Mouse (Mus musculus) NIH3T3 (cell line): ENCODE measurements at regions not wholly inside any gene's neighbourhood (a gene's known extent, or its start where the extent isn't known, plus 50 kb on each side); places are given as distances from the start of the nearest gene placed in this dataset.

Experiments used
- DNase-seq: peaks from one replicate; pipeline ENCODE4 v3.0.0-alpha.2; 2012; ENCODE audit warnings: low read depth

GRCm38 (mm10) chr5:43339671-43340070 is 106.7 kb downstream of the Cpeb2 start:
- no peak for DNase-seq

GRCm38 (mm10) chr5:43341475-43341874 is 108.5 kb downstream of the Cpeb2 start:
- DNase-seq = no peak

GRCm38 (mm10) chr5:43344441-43344840 is 111.5 kb downstream of the Cpeb2 start:
- no peak for DNase-seq

GRCm38 (mm10) chr5:43350987-43351386 is 118.0 kb downstream of the Cpeb2 start:
- DNase-seq = no peak

- DNase-seq = no peak
Measured at GRCm38 (mm10) chr5:43353021-43353990, 120.3 kb downstream of the Cpeb2 start.

GRCm38 (mm10) chr5:43354351-43354942 is 121.5 kb downstream of the Cpeb2 start:
- peak; percentile 17 for DNase-seq

GRCm38 (mm10) chr5:43355026-43355580 is 122.1 kb downstream of the Cpeb2 start:
- peak; percentile 94 for DNase-seq

GRCm38 (mm10) chr5:43355832-43356231 is 122.9 kb downstream of the Cpeb2 start:
- DNase-seq = no peak

- DNase-seq = no peak
Measured at GRCm38 (mm10) chr5:43357100-43357680, 124.2 kb downstream of the Cpeb2 start.

GRCm38 (mm10) chr5:43357901-43358300 is 124.9 kb downstream of the Cpeb2 start:
- peak; percentile 36 for DNase-seq

- DNase-seq = peak; percentile 43
Measured at GRCm38 (mm10) chr5:43358928-43359765, 126.2 kb downstream of the Cpeb2 start.

GRCm38 (mm10) chr5:43360298-43360697 is 127.3 kb downstream of the Cpeb2 start:
- peak; percentile 80 for DNase-seq

GRCm38 (mm10) chr5:43361026-43361425 is 128.1 kb downstream of the Cpeb2 start:
- no peak for DNase-seq

- no peak for DNase-seq
Measured at GRCm38 (mm10) chr5:43372385-43372784, 139.4 kb downstream of the Cpeb2 start.

GRCm38 (mm10) chr5:43384689-43385375 is 130.5 kb upstream of the C1qtnf7 start:
- peak; percentile 22 for DNase-seq

GRCm38 (mm10) chr5:43390997-43391396 is 124.3 kb upstream of the C1qtnf7 start:
- no peak for DNase-seq

- peak; percentile 65 for DNase-seq
Measured at GRCm38 (mm10) chr5:43391412-43392029, 123.8 kb upstream of the C1qtnf7 start.

GRCm38 (mm10) chr5:43392908-43393545 is 122.3 kb upstream of the C1qtnf7 start:
- DNase-seq = no peak

GRCm38 (mm10) chr5:43417259-43417658 is 98.1 kb upstream of the C1qtnf7 start:
- DNase-seq = no peak
